Mouse (Mus musculus) gonadal fat pad, adult 2 months (tissue): ENCODE measurements around the gene Ercc2. TPM values are rescaled to one million over a fixed set of nuclear protein-coding genes. Genes with fewer than 3 reads are reported as not detected.

Source experiments
- DNase-seq: peaks from one replicate; pipeline ENCODE4 v3.0.0-alpha.2; 2012; ENCODE audit warnings: low read depth
- polyA plus RNA-seq: library from polyadenylated mRNA; depleted of rRNA; stranded (reverse); fragments of >200 nt; gene quantifications from 2 replicates; pipeline ENCODE4 v1.2.3, GENCODE M21; 2012; rRNA removed

Ercc2 gene
- 32.0 and 47.0 TPM in 2 replicates for polyA plus RNA-seq

DNA sequence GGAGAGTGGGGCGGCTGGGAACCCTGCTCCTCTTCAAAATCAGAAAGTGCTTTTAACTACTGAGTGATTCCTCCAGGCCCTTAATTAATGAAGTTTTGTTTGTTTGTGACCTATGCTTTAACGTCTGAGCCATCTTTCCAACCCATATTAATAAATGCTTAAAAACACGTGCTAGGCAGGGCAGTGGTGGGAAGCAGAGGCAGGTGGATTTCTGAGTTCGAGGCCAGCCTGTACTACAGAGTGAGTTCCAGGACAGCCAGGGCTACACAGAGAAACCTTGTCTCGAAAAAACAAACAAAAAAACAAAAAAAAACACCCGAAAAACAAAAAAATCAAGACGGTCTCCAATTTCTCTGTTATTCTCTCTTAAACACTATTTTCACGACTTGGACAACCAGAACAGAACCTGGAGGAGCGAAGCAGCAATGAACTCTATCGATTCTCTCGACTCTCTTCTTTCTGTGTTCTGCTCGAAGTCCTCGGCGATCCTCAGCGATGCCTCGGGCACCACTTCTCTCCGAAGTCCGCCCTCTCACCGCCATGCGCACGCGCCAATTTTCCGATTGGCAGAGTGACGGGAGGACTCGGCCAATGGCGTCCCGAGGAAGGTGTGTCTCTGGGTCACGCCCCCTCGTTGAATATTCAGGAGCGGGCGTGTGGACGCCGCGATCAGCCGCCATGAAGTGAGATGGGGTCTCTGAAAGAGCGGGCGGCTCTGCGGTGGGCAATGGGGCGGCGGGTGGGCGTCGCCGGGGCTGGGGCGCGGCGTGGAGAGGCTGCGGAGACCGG, at the start of gene Ercc2:
Gene Ercc2 (plus strand): TSS at position 634 of the 789 bp plus-strand sequence.
- no peak for DNase-seq

DNA sequence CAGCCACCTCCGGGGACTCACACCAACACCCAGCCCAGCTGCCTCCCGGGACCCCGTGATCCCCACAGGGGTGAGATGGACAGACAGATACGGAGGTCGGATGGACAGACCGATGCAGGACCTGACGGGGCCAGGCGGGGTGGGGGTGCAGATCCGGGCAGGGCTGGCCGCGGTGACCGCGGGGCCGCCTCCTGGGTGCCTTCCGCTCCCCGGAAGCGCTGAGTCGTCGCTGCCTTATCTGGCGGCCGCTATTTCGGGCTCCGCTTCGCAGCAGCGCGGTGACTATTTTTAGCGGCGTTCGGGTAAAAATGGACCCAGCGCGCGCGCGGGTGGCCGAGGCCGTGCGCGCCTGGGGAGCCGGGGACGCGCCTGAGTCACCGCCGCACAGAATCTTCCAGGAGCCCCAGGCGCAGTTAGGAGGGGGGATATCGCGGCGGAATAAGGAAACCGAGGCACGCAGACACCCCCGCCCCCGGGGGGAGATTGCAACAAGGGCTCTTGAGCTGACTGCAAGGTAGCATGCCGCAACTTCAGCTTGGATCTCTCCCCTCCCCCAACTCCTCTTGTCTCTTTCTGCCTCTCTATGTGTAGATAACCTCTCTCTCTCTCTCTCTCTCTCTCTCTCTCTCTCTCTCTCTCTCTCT, 49.0 kb upstream of the Ercc2 start:
- no peak for DNase-seq

DNA sequence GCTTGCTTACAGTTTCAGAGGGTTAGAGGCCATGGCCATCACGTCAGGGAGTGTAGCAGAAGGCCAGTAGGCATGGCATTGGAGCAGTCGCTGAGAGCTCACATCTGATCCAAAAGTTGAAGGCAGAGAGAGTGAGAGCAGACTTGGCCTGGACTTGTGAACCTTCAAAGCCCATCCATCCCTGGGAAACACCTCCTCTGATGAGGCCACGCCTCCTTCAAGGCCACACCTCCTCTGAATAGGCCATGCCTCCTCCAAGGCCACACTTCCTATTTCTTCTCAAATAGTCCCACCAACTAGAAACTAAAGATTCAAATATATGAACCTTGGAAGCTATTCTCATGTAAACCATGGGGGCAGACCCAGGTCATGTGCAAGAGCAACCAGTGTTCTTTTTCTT, 46.2 kb upstream of the Ercc2 start:
- no peak for DNase-seq

DNA sequence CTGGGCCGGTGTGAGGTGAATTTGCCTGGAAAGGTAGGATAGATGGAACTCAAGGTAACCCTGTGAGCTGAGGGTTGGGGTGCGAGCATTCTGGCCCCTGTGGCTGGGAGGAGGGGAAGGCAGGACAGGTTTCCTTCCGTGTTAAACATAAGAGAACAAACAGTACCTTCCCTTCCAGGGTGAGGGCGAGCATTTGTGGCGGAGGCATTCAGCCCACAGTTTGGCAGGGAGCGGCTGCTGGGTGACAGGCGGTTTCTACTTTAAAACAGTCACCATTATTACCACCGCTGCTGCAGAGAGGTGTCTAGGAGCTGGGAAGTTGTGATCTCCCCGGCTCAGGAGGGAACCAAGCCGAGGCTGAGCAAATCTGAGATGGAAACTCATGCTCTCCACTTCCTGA, 44.7 kb upstream of the Ercc2 start:
- no peak for DNase-seq

DNA sequence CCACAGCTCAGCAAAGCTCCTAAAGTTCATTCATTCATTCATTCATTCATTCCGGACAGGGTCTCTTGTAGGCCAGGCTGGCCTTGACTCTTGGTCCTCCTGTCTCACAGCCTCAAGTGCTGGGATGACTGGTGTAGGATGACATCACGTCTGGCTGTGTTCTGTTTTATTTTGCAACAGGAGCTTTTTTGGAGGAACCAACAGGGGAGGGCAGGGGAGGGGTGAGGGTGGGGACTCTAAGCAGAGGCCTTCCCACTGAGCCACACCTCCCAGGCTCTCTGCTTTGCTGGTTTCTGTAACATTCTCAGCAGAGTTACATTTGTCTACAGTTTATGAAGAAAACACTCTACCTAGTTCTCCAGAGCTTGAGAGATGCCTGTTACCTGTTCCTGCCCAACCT, 43.8 kb upstream of the Ercc2 start:
- no peak for DNase-seq

DNA sequence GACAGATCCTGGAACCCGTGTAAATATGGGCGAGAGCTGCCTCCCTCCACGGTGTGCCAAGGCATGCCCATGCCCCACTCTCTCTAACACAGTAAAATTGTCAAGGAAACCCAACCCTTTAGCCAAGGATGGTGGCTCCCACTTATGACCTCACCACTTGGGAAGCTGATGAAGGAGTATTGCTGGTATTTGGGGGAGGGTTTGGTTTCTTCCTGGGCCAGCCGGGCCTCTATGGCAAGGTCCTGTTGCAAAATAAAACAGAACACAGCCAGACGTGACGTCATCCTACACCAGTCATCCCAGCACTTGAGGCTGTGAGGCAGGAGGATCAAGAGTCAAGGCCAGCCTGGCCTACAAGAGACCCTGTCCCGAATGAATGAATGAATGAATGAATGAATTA, 43.2 kb upstream of the Ercc2 start:
- no peak for DNase-seq

DNA sequence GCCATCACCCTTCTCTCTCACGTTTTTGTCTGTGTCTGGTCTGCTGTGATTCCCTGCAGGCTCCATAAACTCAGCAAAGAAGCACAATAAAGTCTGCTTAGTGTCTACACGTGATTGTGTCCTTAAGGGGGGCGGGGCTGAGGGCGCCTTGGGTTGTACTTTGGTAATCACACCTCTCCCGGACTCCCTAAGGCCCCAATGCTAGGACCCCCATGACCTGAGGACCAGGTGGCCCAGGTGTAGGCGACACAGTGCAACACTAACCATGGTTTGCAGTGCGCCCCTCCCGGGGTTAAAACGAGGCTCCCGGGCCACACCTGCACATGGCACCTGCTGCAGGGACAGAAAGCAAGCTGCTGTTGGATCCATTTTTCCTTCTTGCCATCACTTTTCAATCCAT, 40.6 kb upstream of the Ercc2 start:
- DNase-seq, result no peak

DNA sequence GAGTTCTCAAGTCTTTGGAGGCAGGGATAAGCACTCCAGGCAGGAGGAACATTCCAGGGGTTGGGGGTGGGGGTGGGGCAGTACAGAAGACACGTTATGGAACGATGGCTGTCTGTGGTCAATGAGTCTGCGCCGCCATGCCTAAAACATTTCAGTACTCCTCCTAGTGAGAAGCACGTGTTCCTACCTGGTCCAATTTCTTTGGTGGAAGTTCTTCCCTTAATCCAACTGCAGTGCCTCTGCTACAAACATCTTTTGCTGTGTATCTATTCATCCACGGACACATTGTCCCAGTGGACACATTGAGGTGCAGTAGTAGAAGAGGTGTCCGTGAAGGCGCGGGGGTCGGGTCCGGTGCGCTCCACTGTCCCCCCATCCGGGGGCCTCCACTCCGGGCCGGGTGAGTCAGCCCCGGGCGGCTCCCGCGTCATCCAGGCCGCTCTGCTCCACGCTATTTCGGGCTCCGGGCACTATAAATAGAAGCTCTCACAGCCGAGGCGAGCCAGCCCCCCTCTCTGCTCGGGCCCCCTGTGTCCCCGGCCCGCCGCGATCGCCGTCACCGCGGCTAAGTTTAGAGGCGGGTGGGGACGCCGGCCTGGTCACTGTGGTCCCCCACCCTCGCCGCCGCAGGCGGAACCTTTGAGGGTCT, 39.9 kb upstream of the Ercc2 start:
- no peak for DNase-seq

DNA sequence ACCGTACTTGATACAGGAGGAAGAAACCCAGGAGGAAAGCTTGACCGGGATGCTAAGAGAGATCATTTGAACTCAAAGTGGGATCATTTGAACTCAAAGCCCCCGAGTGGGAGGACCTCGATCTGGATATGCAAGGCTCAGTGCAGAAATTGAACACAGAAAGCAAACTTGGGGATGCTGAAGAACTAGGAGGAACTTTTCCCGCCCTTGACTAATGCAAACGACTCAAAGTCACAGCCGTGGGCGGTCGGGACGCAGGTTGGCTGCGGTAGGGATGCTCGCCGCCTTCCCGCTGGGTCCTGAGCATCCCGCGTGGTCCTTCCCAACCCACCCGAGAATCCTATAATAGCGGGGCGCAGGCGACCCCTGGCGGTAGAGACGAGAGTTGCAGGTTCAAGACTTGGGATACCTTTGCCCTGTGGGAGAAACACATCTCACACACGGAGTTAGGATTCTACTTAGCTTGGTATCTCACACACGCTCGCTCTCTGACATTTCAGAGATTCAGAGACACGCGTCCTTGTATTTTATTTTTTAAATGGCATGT, 39.3 kb upstream of the Ercc2 start:
- no peak for DNase-seq

DNA sequence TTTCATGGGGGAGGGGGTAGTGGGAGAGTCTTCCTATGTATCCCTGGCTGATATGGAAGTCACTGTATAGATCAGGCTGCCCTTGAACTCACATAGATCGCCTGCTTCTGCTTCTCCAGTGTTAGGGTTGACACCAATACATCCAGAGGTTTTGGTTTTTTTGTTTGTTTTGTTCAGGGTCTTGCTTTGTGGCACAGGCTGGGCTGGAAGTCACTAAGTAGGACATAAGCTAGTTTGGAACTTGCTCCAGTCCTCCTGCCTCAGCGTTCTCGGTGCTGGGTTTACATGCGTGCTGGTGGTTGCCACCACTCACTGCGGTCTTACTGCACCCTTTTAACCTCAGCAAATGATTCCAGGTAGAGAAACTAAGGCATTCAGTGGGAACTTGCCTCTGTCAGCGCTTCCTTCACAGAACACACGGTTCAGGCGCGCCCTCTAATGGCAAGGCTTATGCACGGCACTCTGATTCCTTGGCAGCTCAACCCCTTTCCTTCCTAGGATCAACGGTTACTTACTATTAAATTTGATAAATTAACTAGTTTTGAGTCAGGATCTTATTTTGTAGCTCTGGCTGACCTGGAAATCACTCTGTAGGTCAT, 38.5 kb upstream of the Ercc2 start:
- no peak for DNase-seq

DNA sequence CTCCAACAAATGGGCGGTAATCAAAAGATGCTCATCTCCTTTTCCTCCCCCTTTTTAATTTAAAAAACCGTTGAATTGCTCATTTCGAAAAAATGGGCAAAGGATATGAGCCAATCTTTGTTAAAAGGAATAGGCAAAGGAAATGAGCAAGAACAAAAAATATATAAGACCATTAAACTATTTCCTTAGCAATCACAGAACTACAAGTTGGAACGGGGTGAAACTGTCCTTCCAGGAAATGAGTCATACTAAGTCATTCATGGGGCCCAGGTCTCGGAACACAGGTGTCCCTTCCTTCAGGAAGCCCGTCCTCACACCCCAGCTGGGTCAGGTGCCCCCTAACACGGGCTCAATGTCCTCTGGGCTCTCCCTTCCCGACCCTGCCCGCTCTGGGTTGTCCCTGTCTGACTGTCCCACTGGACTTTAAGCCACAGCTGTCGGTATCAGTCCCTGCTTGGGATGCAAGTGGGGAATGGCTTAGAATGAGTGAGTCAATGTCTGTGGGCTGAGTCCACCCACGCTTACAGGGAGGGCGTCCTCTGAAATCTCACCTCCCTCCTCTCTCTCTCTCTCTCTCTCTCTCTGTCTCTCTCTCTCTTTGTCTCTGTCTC, 37.5 kb upstream of the Ercc2 start, which contains the start of gene Ercc1:
Gene Ercc1 (plus strand): TSS at position 542 of the 611 bp plus-strand sequence.
- DNase-seq, result no peak

DNA sequence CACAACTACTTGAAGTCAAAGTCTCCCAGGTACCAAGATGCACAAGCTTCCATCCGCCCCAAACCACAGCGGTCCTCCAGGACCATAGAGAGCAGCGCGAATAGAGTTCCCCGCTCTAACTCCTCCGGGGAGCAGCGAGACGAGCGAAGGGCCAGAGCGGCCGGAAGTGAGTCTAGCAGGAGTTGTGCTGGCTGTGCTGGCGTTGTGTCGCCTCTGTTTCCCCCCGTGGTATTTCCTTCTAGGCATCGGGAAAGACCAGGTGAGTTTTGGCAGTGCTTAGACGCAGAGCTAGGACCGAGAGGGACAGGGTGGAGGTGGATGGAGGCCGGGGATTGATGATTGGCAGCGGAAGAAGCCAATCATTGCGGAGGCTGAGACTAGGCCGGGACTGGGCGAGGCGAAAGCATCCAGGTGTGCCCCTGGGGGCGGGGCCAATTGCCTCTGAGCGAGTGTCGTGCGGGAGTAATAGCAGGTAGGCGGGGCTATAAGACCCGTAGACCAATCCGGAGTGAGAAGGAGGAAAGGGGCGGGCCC, 36.8 kb upstream of the Ercc2 start:
- no peak for DNase-seq

DNA sequence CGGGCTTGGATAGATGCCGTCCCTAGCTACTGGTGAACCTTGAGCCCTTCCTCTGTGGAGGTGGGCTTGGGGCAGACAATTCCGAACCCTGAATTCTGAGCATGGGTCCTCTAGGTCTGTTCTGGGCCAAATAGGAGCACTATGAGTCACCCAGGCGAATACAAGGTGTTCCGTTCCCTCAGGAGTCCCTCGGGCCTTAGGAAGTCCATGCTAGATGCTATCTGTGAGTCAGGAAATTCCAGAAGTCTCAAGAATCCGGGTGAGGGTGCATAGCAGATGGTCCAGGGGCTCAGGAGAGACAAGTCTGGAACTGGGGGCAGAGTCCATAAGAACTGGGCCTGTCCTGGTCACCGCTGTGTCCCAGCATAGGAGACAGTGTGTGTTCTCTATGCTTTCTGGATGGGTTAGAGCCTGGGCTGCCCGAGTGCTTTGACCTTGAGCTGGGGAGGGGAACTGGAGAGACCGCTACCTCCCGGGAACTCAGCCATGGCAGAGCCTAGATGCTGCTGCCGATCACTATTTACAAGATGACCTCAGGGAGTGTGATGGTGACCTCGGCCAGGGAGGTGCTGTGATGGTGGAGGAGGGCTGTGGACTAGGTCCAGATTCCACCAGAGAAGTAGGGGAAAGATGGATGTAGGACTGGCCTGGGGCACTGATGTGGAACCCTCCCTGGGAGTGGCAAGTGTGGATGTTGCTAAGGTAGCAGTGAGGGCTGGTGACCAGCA, 32.5 kb upstream of the Ercc2 start:
- DNase-seq, result no peak

DNA sequence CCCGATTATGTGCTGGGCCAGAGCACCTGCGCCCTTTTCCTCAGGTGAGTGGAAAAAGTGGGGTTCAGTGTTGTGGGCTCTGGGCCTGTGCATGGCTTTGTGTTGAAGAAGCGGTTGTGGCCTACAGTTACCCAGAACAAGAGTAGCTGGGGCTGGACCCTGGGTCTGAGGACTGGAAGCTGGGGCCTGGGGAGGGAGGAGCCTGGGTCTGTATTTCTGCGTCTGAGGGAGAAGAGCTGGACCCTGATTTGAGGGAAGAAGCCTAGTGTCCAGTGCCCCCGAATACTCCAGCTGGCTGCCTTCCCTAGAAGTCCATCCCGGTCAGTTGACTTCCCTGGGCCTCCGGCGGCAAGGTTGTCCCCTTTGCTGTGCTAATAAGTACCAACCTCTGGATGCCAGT, 31.6 kb upstream of the Ercc2 start:
- DNase-seq, result no peak

DNA sequence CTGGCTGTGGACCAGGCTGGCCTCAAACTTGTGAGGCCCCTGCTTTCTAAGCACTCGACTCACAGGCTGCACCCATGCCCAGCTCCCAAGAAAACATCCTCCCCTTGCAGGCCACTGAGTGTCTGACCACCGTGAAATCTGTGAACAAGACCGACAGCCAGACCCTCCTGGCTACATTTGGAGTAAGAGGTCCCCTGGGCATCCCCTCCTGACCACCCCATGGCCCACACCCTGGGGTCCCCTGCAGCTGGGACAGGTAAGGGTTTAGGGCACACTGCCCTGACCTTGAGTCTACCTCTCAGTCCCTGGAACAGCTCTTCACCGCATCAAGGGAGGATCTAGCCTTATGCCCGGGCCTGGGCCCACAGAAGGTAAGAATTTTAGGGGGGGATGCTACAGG, 26.8 kb upstream of the Ercc2 start:
- DNase-seq, result no peak

DNA sequence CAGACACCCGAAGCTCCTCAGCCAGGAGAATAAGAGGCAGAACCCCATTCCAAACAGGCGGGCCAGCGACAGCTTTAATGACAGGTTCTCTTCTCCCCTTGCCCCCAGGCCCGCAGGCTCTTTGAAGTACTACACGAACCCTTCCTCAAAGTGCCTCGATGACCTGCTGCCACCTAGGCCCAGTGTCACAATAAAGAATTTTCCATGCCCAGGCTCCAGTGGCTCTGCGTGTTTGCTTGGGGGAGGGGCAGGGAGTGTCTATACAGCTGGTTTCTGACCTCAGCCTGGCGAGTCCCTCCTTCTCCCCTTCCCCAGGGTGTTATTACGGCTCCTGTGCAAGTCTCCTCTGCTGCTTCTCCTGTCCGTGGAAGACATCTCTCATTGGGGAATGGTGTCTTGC, 25.5 kb upstream of the Ercc2 start:
- DNase-seq, result no peak

DNA sequence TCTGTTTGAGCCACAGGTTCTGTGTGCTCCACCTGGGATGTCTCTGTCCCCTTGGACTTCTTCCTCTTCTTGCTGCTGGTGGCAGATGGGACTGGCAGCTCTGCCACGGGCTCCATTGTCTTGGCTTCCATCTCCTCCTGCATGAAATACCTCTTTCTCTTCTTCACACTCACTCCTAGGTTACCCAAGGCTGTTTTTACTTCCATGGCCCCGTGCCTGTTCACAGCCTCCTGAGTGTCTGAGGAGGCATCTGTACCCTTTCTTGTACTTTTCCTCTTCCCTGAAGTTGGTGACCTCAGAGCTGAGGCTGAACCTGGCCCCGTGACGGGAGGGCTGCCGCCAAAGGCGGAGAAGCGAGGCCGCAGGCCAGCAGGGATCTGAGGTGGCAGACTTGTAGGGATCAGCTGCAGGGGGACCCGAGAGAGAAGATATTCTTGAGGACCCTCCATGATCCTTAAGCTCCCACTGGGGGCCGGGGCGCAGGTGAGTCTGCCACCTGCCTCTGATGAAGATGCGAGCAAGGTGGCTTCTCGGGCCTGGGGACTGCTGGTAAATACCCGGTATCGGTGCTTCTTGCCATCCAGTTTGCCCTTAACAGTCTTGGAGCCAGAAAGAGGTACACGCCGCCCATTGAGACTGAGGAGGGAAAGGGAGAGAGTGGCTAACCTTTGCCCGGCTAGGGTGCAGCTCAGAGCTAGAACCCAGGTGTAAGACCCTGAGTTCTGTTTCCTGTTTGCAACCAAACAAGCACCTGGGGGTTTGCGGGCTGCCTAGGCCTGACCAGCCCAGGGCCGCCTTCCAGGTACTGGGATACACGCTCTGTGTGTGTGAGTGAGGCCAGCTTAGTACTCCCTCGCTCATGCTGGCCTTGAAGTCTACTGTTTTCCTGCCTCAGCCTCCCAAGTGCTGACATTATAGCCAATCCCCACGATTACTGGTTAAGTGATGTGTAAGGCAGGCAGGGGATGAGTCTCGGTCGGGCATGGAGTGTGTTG, 24.1 kb upstream of the Ercc2 start:
- DNase-seq, result no peak

DNA sequence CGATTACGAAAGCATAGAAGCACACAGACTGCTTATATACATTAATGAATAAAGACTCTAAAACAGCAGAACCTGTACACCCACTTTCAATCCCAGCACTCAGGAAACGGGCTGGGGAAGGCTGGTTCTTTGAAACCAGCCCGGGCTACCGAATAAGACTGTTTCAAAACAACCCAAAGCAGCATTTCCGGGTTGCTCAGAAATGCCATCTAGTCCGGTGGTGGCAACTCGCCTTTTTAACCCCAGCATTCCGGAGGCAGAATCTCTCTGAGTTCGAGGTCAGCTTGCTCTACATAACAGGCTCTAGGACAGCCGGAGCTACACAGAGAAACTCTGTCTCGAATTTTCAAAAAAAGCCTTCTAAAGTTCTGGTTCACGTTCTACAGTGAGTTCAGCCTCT, 23.2 kb upstream of the Ercc2 start:
- no peak for DNase-seq

DNA sequence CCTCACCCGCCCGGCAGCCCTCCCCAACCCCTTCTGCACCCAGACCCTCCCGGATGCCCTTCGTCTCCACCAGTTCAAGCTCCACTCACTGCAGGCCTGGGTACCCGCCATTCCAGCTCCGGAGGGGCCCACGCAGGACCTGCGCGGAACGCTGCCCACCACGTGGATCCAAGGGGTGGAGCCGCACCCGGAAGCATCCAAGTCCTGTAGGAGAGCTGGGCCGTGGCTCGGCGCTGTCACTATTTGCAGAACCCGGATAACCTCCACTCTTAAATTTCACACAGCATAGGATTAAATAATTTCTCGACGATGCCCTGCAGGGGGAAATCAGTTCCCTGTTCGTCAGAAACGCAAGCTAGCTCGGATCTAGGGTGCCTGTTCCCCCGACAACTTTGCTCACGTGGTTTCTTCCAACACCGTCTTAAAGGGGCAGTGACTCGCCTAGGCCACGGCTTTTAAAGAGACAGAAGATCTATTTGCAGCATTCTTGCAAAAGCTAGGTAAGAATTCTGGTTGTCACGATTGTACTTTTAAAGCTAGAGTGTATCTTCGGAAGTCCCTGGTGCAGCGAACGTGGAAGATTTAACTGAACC, 22.4 kb upstream of the Ercc2 start, which contains the start of the genes Cd3eap and Ppp1r13l:
Gene Cd3eap (minus strand): TSS at position 185 of the 593 bp plus-strand sequence.
Gene Ppp1r13l (plus strand): TSS at position 451 of the 593 bp plus-strand sequence.
- no peak for DNase-seq
